Mouse (Mus musculus): Measurements from ENCODE around the gene Fkbp1b.

GRCm38 (mm10) chr12:4856834-4857233 lies 15.4 kb upstream of the Fkbp1b start:
- TF ChIP-seq CTCF (IDR thresholded peaks at IDR 0.05; ENCODE audit: insufficient read depth, low read depth, low read length) (no peak), POLR2A (IDR thresholded peaks at IDR 0.05; ENCODE audit: insufficient read depth, low read depth, low read length) (no peak)

Measured in olfactory bulb, adult 2 months (tissue).